Mouse (Mus musculus): Measurements from ENCODE around the gene AU021092. TPM values are rescaled to one million over a fixed set of nuclear protein-coding genes. Genes with fewer than 3 reads are reported as not detected.
A peak's percentile ranks its signal among the peaks of the same experiment; 100 is the strongest.

The AU021092 gene
- polyA plus RNA-seq, 1 experiment = 42.5 TPM

DNA sequence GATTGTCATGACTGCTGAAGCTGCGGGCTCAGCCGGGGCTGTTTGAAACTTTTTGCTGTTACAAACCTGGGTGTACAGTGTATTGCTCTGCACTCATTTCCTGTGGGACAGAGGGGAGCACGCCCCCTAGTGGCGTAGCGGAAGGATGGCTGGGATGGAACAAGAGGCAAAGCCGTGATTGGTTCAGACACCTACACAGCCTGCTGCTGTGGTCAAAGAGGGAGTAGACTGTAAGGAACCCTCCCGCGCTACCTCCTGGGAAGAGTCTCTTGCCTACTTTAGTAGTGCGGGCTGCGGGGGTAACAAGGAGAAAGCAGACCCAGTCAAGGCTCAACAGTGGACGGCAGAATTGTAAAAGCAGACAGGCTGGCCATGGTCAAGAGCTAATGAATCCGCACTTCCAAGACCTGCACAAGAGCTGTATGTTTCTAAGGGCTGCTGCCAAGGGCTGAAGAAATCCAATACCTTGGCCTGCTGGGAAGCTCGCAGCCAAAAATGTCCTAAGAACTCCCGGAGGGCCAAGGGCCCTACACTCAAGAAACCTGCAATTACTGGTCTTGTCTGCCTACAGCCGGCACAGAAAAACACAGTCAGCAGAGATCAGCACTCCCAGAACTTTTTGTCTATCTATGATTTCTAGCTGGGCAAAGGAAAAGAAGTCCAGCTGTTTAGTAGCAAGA, 32.4 kb upstream of the AU021092 start:
- no peak for TF ChIP-seq POLR2A (IDR thresholded peaks at IDR 0.05; ENCODE audit: low read depth, low read length)
- peak; percentile 97 for TF ChIP-seq CTCF (conservative IDR thresholded peaks at IDR 0.05; ENCODE audit: insufficient read depth, insufficient read length, low read depth, low read length)
- Histone ChIP-seq H3K27ac (ENCODE audit: insufficient read depth, low read depth, low read length) (peak overlapping the region; percentile 49; the same call in 1 of the 2 replicates), H3K27me3 (replicated peaks; ENCODE audit: control insufficient read depth, insufficient read depth, low read length) (no peaks in the 10 kb centered on the region), H3K4me3 (ENCODE audit: insufficient read depth, low read depth, low read length) (peak overlapping the region; percentile 50), H3K4me1 (ENCODE audit: control insufficient read depth, insufficient read depth, low read length) (no peaks in the 10 kb centered on the region; the same call in 1 of the 2 replicates), H3K36me3 (ENCODE audit: control insufficient read depth, insufficient read depth, low read length) (no peaks in the 10 kb centered on the region)
- peak; percentile 85 for DNase-seq
- 3% methylated on average over 15 of the region's 15 CpGs for WGBS

GRCm38 (mm10) chr16:5252260-5252659, 30.2 kb upstream of the AU021092 start:
- WGBS = 91% methylated on average over 2 of the region's 2 CpGs
- no peaks in the 10 kb centered on the region; the same call in 1 of the 2 replicates for H3K4me1 ChIP-seq (ENCODE audit: control insufficient read depth, insufficient read depth, low read length)
- no peaks in the 10 kb centered on the region for H3K27me3 ChIP-seq (replicated peaks; ENCODE audit: control insufficient read depth, insufficient read depth, low read length)
- no peak overlapping the region for H3K27ac ChIP-seq (ENCODE audit: insufficient read depth, low read depth, low read length)
- H3K4me3 ChIP-seq (ENCODE audit: insufficient read depth, low read depth, low read length) = no peak overlapping the region
- no peaks in the 10 kb centered on the region for H3K36me3 ChIP-seq (ENCODE audit: control insufficient read depth, insufficient read depth, low read length)
- DNase-seq = no peak
- no peak for TF ChIP-seq CTCF (conservative IDR thresholded peaks at IDR 0.05; ENCODE audit: insufficient read depth, insufficient read length, low read depth, low read length)
- no peak for TF ChIP-seq POLR2A (IDR thresholded peaks at IDR 0.05; ENCODE audit: low read depth, low read length)

GRCm38 (mm10) chr16:5250891-5251290, 28.8 kb upstream of the AU021092 start:
- DNase-seq = no peak
- Histone ChIP-seq H3K27me3 (replicated peaks; ENCODE audit: control insufficient read depth, insufficient read depth, low read length) (no peaks in the 10 kb centered on the region), H3K27ac (ENCODE audit: insufficient read depth, low read depth, low read length) (no peak overlapping the region), H3K4me1 (ENCODE audit: control insufficient read depth, insufficient read depth, low read length) (no peaks in the 10 kb centered on the region; the same call in 1 of the 2 replicates), H3K36me3 (ENCODE audit: control insufficient read depth, insufficient read depth, low read length) (no peaks in the 10 kb centered on the region), H3K4me3 (ENCODE audit: insufficient read depth, low read depth, low read length) (no peak overlapping the region)
- TF ChIP-seq POLR2A (IDR thresholded peaks at IDR 0.05; ENCODE audit: low read depth, low read length) = no peak
- TF ChIP-seq CTCF (conservative IDR thresholded peaks at IDR 0.05; ENCODE audit: insufficient read depth, insufficient read length, low read depth, low read length) = no peak
- WGBS = 91% methylated on average over 3 of the region's 3 CpGs

DNA sequence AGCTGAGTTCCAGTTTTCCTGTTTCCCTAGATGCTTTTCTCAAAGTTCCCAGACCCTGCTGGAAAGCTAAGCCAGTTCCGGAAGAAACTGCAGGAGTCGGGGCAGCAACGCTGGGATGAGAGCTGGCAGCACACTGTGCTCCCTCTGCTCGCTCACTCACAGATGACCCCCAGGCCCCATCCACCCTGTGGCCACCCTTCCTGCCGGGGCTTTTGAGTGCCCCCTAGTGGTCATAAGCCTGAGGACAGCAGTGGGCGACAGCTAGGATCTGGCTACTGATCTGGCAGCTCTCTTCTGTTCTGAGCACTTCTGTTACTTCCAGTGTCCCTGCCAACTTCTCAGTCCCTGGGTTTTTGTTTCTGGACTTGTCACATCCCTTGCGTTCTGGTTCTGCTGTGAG, 22.3 kb upstream of the AU021092 start:
- no peaks in the 10 kb centered on the region for H3K4me1 ChIP-seq (ENCODE audit: control insufficient read depth, insufficient read depth, low read length)
- DNase-seq = peak; percentile 71
- H3K27me3 ChIP-seq (replicated peaks; ENCODE audit: control insufficient read depth, insufficient read depth, low read length) = no peaks in the 10 kb centered on the region
- H3K36me3 ChIP-seq (ENCODE audit: control insufficient read depth, insufficient read depth, low read length) = no peaks in the 10 kb centered on the region; the same call in 1 of the 2 replicates
- WGBS = 31% methylated on average over 7 of the region's 7 CpGs
- H3K4me3 ChIP-seq (ENCODE audit: insufficient read depth, low read depth, low read length) = no peak overlapping the region
- H3K27ac ChIP-seq (ENCODE audit: insufficient read depth, low read depth, low read length) = no peak overlapping the region
- TF ChIP-seq POLR2A (IDR thresholded peaks at IDR 0.05; ENCODE audit: low read depth, low read length) (no peak), CTCF (conservative IDR thresholded peaks at IDR 0.05; ENCODE audit: insufficient read depth, insufficient read length, low read depth, low read length) (peak; percentile 81)

DNA sequence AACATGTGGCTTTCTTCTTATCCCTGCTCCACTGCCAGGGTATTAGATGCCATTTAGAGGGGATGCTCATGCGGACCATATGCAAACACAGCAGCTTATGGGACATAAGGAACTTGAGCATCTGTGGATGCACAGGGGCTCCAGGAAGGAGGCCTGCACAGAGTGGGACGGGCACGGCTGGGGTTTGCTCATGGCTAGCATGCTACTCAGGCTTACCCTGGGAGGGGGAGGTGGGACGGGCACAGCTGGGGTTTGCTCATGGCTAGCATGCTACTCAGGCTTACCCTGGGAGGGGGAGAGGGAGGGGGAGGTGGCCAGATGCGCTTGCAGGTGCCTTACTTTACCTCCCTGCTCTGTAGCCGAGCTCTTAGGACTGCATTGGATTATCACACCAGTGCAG, 20.8 kb upstream of the AU021092 start:
- DNase-seq = no peak
- H3K4me1 ChIP-seq (ENCODE audit: control insufficient read depth, insufficient read depth, low read length) = no peaks in the 10 kb centered on the region
- no peak overlapping the region for H3K27ac ChIP-seq (ENCODE audit: insufficient read depth, low read depth, low read length)
- no peaks in the 10 kb centered on the region for H3K27me3 ChIP-seq (replicated peaks; ENCODE audit: control insufficient read depth, insufficient read depth, low read length)
- TF ChIP-seq POLR2A (IDR thresholded peaks at IDR 0.05; ENCODE audit: low read depth, low read length) (no peak), CTCF (conservative IDR thresholded peaks at IDR 0.05; ENCODE audit: insufficient read depth, insufficient read length, low read depth, low read length) (no peak)
- 86% methylated on average over 6 of the region's 6 CpGs for WGBS
- H3K36me3 ChIP-seq (ENCODE audit: control insufficient read depth, insufficient read depth, low read length) = no peaks in the 10 kb centered on the region; the same call in 1 of the 2 replicates
- no peak overlapping the region for H3K4me3 ChIP-seq (ENCODE audit: insufficient read depth, low read depth, low read length)

- no peak for TF ChIP-seq CTCF (conservative IDR thresholded peaks at IDR 0.05; ENCODE audit: insufficient read depth, insufficient read length, low read depth, low read length)
- H3K36me3 ChIP-seq (ENCODE audit: control insufficient read depth, insufficient read depth, low read length) = no peaks in the 10 kb centered on the region; the same call in 1 of the 2 replicates
- no peaks in the 10 kb centered on the region for H3K4me1 ChIP-seq (ENCODE audit: control insufficient read depth, insufficient read depth, low read length)
- WGBS = 86% methylated on average over 4 of the region's 4 CpGs
- DNase-seq = no peak
- H3K4me3 ChIP-seq (ENCODE audit: insufficient read depth, low read depth, low read length) = no peak overlapping the region
- no peak overlapping the region for H3K27ac ChIP-seq (ENCODE audit: insufficient read depth, low read depth, low read length)
- no peaks in the 10 kb centered on the region for H3K27me3 ChIP-seq (replicated peaks; ENCODE audit: control insufficient read depth, insufficient read depth, low read length)
Observed at GRCm38 (mm10) chr16:5242355-5242754, 20.3 kb upstream of the AU021092 start.

GRCm38 (mm10) chr16:5233418-5234313, 11.6 kb upstream of the AU021092 start, which contains the start of gene Alg1:
TSS of gene Alg1 (plus strand) at chr16:5233621.
- no peaks in the 10 kb centered on the region; the same call in 1 of the 2 replicates for H3K4me1 ChIP-seq (ENCODE audit: control insufficient read depth, insufficient read depth, low read length)
- H3K27me3 ChIP-seq (replicated peaks; ENCODE audit: control insufficient read depth, insufficient read depth, low read length) = no peaks in the 10 kb centered on the region
- peak within 1 kb of the TSS; percentile 5; the same call in 1 of the 2 replicates for H3K27ac ChIP-seq (ENCODE audit: insufficient read depth, low read depth, low read length)
- H3K36me3 ChIP-seq (ENCODE audit: control insufficient read depth, insufficient read depth, low read length) = no peaks in the 10 kb centered on the region
- TF ChIP-seq CTCF (conservative IDR thresholded peaks at IDR 0.05; ENCODE audit: insufficient read depth, insufficient read length, low read depth, low read length) = no peak
- TF ChIP-seq POLR2A (IDR thresholded peaks at IDR 0.05; ENCODE audit: low read depth, low read length) = peak; percentile 97
- peak within 1 kb of the TSS; percentile 67 for H3K4me3 ChIP-seq (ENCODE audit: insufficient read depth, low read depth, low read length)
- peak; percentile 97 for DNase-seq
- 1% methylated on average over 46 of the region's 47 CpGs for WGBS

Data from kidney, adult 2 months (tissue).